Mouse (Mus musculus) lung, embryonic 15.5 days (tissue): Measurements from ENCODE around the gene Zfp365. TPM values are rescaled to one million over a fixed set of nuclear protein-coding genes. Genes with fewer than 3 reads are reported as not detected.

ENCODE experiments used
- ATAC-seq: fragments of 200-750 bp; cut with Nextera tagmentation; 2 replicates; pipeline ENCODE4 v1.8.0; 2017; ENCODE audit warnings: moderate number of reproducible peaks, borderline replicate concordance; ENCODE audit not compliant: low FRiP score, low TSS enrichment; ENCODE audit errors: extremely low read depth
- H3K27ac ChIP-seq: fragments of 300-500 bp; sonication (generic); 2 replicates; pipeline ENCODE4 v1.5.1; 2015; ENCODE audit warnings: moderate library complexity, mild to moderate bottlenecking, inconsistent platforms
- H3K27me3 ChIP-seq: fragments of 300-500 bp; sonication (generic); 2 replicates; pipeline ENCODE4 v1.6.1; 2015; ENCODE audit warnings: inconsistent platforms
- H3K36me3 ChIP-seq: fragments of 300-500 bp; sonication (generic); 2 replicates; pipeline ENCODE4 v1.6.1; 2015; ENCODE audit warnings: inconsistent platforms
- H3K4me1 ChIP-seq: fragments of 300-500 bp; sonication (generic); 2 replicates; pipeline ENCODE4 v1.6.1; 2015; ENCODE audit warnings: inconsistent platforms
- H3K4me2 ChIP-seq: fragments of 300-500 bp; sonication (generic); 2 replicates; pipeline ENCODE4 v1.6.1; 2015; ENCODE audit warnings: inconsistent platforms, mild to moderate bottlenecking, moderate library complexity
- H3K4me3 ChIP-seq: fragments of 300-500 bp; sonication (generic); 2 replicates; pipeline ENCODE4 v1.5.1; 2015; ENCODE audit warnings: mild to moderate bottlenecking, inconsistent platforms
- H3K9ac ChIP-seq: fragments of 300-500 bp; sonication (generic); 2 replicates; pipeline ENCODE4 v1.6.1; 2015; ENCODE audit warnings: inconsistent platforms
- H3K9me3 ChIP-seq: fragments of 300-500 bp; sonication (generic); 2 replicates; pipeline ENCODE4 v1.6.1; 2016; ENCODE audit warnings: inconsistent platforms
- WGBS: fragments of 180-500 bp; shearing (Covaris S2); methylation state at CpG from one replicate; pipeline ENCODE4 v1.1.7; 2015; 5-methylcytosine and 5-hydroxymethylcytosine counted together
- polyA plus RNA-seq: library from polyadenylated mRNA; unstranded; fragments of >200 nt; fragmentation: Nextera tagmentation; extraction: Ambion mirVana; gene quantifications from 2 replicates; pipeline ENCODE4 v1.2.1, GENCODE M21; 2015

Gene Zfp365
- polyA plus RNA-seq, 1 experiment from 2014 or later = 1.6 TPM

DNA sequence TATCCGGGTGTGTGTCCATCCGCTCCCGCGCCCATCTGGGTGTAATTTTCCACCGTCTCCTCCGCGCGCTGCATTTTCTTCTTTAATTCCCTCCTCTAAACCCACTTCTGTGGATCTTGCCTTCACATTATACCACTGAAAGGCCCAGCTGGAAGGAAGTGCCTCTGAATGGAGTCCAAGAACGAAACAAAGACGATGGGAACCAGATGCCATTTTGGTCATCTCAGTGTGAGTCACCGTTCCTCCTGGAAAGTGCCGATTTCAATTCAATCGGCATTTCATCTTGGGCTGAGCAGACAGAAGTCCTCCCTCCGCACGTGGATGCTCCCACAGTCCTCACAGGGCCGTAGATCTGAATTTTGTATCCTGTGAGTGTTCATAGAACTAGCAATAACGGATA, 76.0 kb downstream of the Zfp365 start:
- no peaks in the 10 kb centered on the region for H3K27me3 ChIP-seq
- no peaks in the 10 kb centered on the region for H3K36me3 ChIP-seq
- ATAC-seq = no peak
- no peak overlapping the region for H3K4me2 ChIP-seq
- 85% methylated on average over 17 of the region's 17 CpGs for WGBS
- H3K4me3 ChIP-seq = no peak overlapping the region
- no peaks in the 10 kb centered on the region for H3K9me3 ChIP-seq
- H3K9ac ChIP-seq = no peak overlapping the region
- no peak overlapping the region for H3K27ac ChIP-seq
- H3K4me1 ChIP-seq = no peaks in the 10 kb centered on the region

Other genes starting within 250 kb of the Zfp365 start
- gene Rtkn2, start 66.9 kb upstream of the Zfp365 start, polyA plus RNA-seq = 15.1 and 16.1 TPM in 2 replicates